Mouse (Mus musculus): ENCODE data around the gene Fetub.

Fetub gene

GRCm38 (mm10) chr16:22962256-22962655 lies 44.1 kb downstream of the Fetub start:
- DNase-seq (ENCODE audit: extremely low read depth, low read depth), result no peak

- no peak for DNase-seq (ENCODE audit: extremely low read depth, low read depth)
Measured at GRCm38 (mm10) chr16:22963293-22963692, 45.2 kb downstream of the Fetub start.

GRCm38 (mm10) chr16:22967383-22968030 lies 49.4 kb downstream of the Fetub start:
- DNase-seq (ENCODE audit: extremely low read depth, low read depth), result no peak

Data from MEL-GATA-1-ER (cell line).